Mouse (Mus musculus) liver, embryonic 14.5 days (tissue): ENCODE results near the gene Cfap44. TPM values are rescaled to one million over a fixed set of nuclear protein-coding genes. Genes with fewer than 3 reads are reported as not detected.

Source experiments
- ATAC-seq: fragments of 200-750 bp; cut with Nextera tagmentation; 2 replicates; pipeline ENCODE4 v1.8.0; 2017; ENCODE audit warnings: moderate number of reproducible peaks, mild to moderate bottlenecking, moderate library complexity; ENCODE audit not compliant: insufficient read depth
- DNase-seq, 3 experiments: peaks; one replicate each; pipeline ENCODE4 v3.0.0-alpha.2; 2012 to 2013; ENCODE audit warnings: low read depth in 3 of 3, low spot score in 3 of 3
- H3K27ac ChIP-seq: fragments of 300-500 bp; sonication (generic); 2 replicates; pipeline ENCODE4 v1.5.1; 2014; ENCODE audit warnings: moderate library complexity, mild to moderate bottlenecking, control low read depth, inconsistent platforms
- H3K27me3 ChIP-seq: fragments of 300-500 bp; sonication (generic); 2 replicates; pipeline ENCODE4 v1.6.1; 2014; ENCODE audit warnings: mild to moderate bottlenecking, low read length, moderate library complexity; ENCODE audit not compliant: control insufficient read depth, insufficient read depth
- H3K36me3 ChIP-seq: fragments of 300-500 bp; sonication (generic); replicated peaks from 2 replicates; pipeline ENCODE4 v1.6.1; 2014; ENCODE audit warnings: low read depth; ENCODE audit not compliant: control insufficient read depth, insufficient read depth
- H3K4me1 ChIP-seq, 2 experiments: fragments of 200-500 bp in 1 of 2; fragments of 300-500 bp in 1 of 2; sonication (generic) in 1 of 2; replicated peaks; 2 replicates each; pipeline ENCODE4 v1.6.1; 2012 to 2014; ENCODE audit warnings: antibody characterized with exemption in 1 of 2, inconsistent platforms in 1 of 2, low read length in 1 of 2; ENCODE audit not compliant: control insufficient read depth in 2 of 2, insufficient read depth in 2 of 2
- H3K4me2 ChIP-seq: fragments of 300-500 bp; sonication (generic); 2 replicates; pipeline ENCODE4 v1.6.1; 2014; ENCODE audit warnings: low read depth, mild to moderate bottlenecking, control low read depth, moderate library complexity
- H3K4me3 ChIP-seq, 2 experiments: fragments of 200-500 bp in 1 of 2; fragments of 300-500 bp in 1 of 2; sonication (generic) in 1 of 2; 2 replicates each; pipeline ENCODE4 v1.5.1; 2012 to 2014; ENCODE audit warnings: low read depth in 2 of 2, low read length in 2 of 2, mild to moderate bottlenecking in 2 of 2, control low read depth in 1 of 2, inconsistent platforms in 1 of 2, moderate library complexity in 1 of 2; ENCODE audit not compliant: insufficient read depth in 1 of 2
- H3K9ac ChIP-seq: fragments of 300-500 bp; sonication (generic); replicated peaks from 2 replicates; pipeline ENCODE4 v1.6.1; 2014; ENCODE audit warnings: mild to moderate bottlenecking, control low read depth, moderate library complexity
- H3K9me3 ChIP-seq: fragments of 300-500 bp; sonication (generic); 2 replicates; pipeline ENCODE4 v1.6.1; 2016; ENCODE audit warnings: low read length, mixed read lengths; ENCODE audit not compliant: control insufficient read depth
- CTCF ChIP-seq: IDR thresholded peaks from 2 replicates; pipeline ENCODE4 v1.5.1; 2016; ENCODE audit warnings: antibody characterized with exemption, low read depth, control low read depth
- EP300 ChIP-seq: IDR thresholded peaks from 2 replicates; pipeline ENCODE4 v1.6.1; 2016; ENCODE audit warnings: antibody characterized with exemption, low read depth
- WGBS: fragments of 180-500 bp; shearing (Covaris S2); extraction: QIAGEN DNeasy Blood & Tissue Kit; methylation state at CpG from one replicate; pipeline ENCODE4 v1.1.7; 2014; ENCODE audit not compliant: insufficient replicate concordance; 5-methylcytosine and 5-hydroxymethylcytosine counted together
- polyA plus RNA-seq, 2 experiments: library from polyadenylated mRNA; depleted of rRNA in 1 of 2; stranded (reverse) in 1 of 2; unstranded in 1 of 2; fragments of >200 nt; fragmentation: Nextera tagmentation in 1 of 2; extraction: Ambion mirVana in 1 of 2; gene quantifications; 2 replicates each; pipeline versions ENCODE4 v1.2.1 to v1.2.3; 2012 to 2014

Gene Cfap44
- polyA plus RNA-seq, 2 experiments = 0.47 to 0.59 TPM

DNA sequence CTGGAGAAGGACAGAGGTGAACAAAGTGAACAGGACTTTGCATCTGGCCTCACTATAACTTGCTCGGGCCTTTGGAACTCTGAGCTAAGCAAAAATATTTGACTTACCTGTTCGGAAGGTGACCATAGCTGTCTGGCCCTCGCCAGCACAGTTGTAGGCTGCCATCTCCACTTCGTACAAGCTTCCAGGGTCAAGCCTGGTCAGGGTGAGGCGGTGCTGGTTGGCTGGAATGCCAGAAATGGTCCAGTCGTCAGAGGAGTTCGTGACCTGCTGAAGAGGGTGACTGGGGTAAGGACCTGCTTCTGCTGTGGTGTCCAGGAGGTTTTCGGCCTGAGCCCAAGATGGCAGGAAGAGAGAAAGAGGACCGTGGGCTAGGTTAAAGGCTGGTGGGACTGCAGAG is 98.1 kb downstream of the Cfap44 start:
- ATAC-seq (no peak), DNase-seq (no peak)
- no peak overlapping the region for H3K27ac ChIP-seq
- H3K4me1 ChIP-seq = no peaks in the 10 kb centered on the region
- TF ChIP-seq CTCF = no peak
- TF ChIP-seq EP300 = no peak
- H3K9me3 ChIP-seq = no peaks in the 10 kb centered on the region
- no peak overlapping the region for H3K9ac ChIP-seq
- no peak overlapping the region for H3K4me3 ChIP-seq
- no peaks in the 10 kb centered on the region for H3K36me3 ChIP-seq
- WGBS = 59% methylated on average over 9 of the region's 9 CpGs
- no peaks in the 10 kb centered on the region for H3K27me3 ChIP-seq
- no peak overlapping the region for H3K4me2 ChIP-seq

DNA sequence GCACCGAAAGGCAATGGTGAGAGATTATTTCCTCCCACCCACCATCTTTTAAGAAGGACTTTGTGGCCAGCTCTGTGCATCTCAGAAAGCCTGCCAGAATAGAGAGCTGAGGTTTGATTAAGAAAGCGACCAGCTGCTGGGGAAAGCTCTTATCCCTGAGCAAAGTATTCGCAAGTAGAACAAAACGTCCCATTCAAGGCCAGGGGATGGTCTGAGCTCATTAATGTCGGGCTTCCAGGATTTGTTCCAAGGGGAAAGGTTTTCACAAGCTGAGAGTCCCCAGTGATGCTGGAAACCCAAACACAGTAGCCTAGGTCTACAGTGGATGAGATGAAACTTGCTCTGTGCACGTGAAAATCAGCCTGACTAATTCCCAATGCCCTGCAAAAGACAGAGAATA is 99.3 kb downstream of the Cfap44 start:
- Histone ChIP-seq H3K9me3 (no peaks in the 10 kb centered on the region), H3K27ac (no peak overlapping the region), H3K4me2 (no peak overlapping the region), H3K27me3 (no peaks in the 10 kb centered on the region), H3K4me3 (no peak overlapping the region), H3K36me3 (no peaks in the 10 kb centered on the region), H3K9ac (no peak overlapping the region), H3K4me1 (no peaks in the 10 kb centered on the region)
- no peak for TF ChIP-seq EP300
- TF ChIP-seq CTCF = no peak
- WGBS = 48% methylated on average over 6 of the region's 6 CpGs
- no peak for DNase-seq
- ATAC-seq = no peak

GRCm38 (mm10) chr16:44494441-44495108 is 100.0 kb downstream of the Cfap44 start:
- no peaks in the 10 kb centered on the region for H3K27me3 ChIP-seq
- TF ChIP-seq EP300 (no peak), CTCF (no peak)
- WGBS = 38% methylated on average over 8 of the region's 8 CpGs
- H3K9me3 ChIP-seq = no peaks in the 10 kb centered on the region
- H3K36me3 ChIP-seq = no peaks in the 10 kb centered on the region
- H3K4me1 ChIP-seq = no peaks in the 10 kb centered on the region
- DNase-seq = no peak
- no peak for ATAC-seq
- H3K4me3 ChIP-seq = no peak overlapping the region
- H3K27ac ChIP-seq = no peak overlapping the region
- H3K9ac ChIP-seq = no peak overlapping the region
- no peak overlapping the region for H3K4me2 ChIP-seq

DNA sequence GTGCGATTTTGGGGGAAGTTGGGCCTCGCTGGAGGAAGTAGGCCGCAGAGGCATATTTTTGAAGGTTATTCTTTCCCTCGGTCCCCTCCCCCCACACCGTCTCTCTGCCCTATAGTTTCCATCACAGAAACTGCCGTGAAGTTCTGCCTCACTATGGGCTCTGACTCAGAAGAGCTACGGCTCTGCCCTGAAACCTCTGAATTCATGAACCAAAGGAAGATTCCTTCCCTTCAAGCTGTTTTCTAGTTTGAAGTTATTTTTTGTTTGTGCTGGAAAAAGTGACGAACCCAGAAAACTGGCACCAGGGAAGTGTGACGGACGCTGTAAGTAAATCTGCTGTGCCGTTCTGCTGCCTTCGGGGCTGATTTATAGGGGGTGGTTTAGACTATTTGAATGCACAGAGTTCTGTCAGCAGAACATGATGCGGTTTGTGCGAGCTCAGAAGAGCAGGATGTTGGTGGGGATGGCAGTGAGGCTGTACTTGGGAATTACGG is 102.4 kb downstream of the Cfap44 start:
- Histone ChIP-seq H3K27ac (no peak overlapping the region), H3K4me2 (no peak overlapping the region), H3K9ac (no peak overlapping the region), H3K27me3 (no peaks in the 10 kb centered on the region), H3K4me3 (no peak overlapping the region), H3K4me1 (no peaks in the 10 kb centered on the region), H3K36me3 (no peaks in the 10 kb centered on the region), H3K9me3 (no peaks in the 10 kb centered on the region)
- no peak for TF ChIP-seq CTCF
- no peak for TF ChIP-seq EP300
- no peak for ATAC-seq
- no peak for DNase-seq
- WGBS = 35% methylated on average over 15 of the region's 15 CpGs

DNA sequence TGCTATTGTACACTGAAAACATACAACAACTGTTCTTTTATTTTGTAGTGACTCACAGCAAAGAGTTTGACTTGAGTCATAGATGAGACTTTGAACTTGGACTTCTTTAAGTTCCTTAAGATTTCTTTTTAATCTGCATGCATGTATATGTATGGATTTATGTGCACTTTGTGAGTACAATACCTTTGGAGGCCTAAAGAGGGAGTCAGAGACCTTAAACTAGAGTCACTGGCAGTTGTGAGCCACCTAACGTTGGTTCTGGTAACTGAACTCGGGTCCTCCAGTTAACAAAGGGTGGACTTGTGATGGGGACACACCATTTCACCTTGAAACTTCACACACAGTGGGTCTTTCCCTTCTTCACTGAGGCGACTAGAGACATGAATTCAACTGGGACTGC is 103.9 kb downstream of the Cfap44 start:
- Histone ChIP-seq H3K27me3 (no peaks in the 10 kb centered on the region), H3K27ac (no peak overlapping the region), H3K4me1 (no peaks in the 10 kb centered on the region), H3K9ac (no peak overlapping the region), H3K4me2 (no peak overlapping the region), H3K9me3 (no peaks in the 10 kb centered on the region), H3K4me3 (no peak overlapping the region), H3K36me3 (no peaks in the 10 kb centered on the region)
- 59% methylated on average over 3 of the region's 3 CpGs for WGBS
- no peak for ATAC-seq
- DNase-seq = no peak
- TF ChIP-seq EP300 (no peak), CTCF (no peak)
